8 mouse cellular contexts compared by ENCODE assay signal in the genomic region with DNA sequence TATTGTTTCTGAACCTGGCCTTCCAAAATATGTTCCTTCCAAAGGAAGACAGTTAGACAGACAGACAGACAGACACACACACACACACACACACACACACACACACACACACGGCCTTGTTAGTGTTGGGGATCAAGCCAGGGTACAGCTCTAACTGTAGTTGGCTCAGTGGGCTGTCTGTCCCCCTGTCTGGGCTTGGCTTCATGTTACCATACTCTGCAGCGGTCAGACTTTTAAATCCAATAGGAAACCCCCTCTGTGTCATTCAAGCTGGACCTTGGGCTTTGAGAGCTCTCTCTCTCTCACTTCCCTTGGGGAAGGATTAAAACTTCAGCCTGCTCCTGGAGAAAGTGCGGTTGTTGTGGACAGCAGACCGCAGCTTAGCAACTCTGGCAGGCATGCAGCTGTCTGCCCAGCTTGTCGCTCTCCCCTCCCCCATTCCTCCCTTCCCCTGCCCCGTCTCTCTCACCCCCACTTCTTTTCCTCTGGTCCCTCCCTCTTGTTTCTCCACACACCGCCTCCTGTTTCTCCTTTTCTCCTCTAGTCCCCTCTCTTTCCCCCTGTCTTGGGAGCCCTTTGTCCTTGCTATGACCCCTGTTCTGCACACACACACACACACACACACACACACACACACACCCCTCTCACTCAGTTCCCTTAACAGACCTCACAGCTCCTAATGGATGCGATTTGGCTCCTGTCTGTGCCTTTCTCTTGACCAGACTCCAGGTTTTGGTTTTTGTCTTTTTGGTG. TPM values are rescaled to one million over a fixed set of nuclear protein-coding genes. Genes with fewer than 3 reads are reported as not detected.
DNase-seq lines count a peak whose midpoint lies in the region; ATAC-seq lines count a peak whose summit lies in the region.

No protein-coding gene starts in this region.

- no peak overlapping the region for H3K4me3 ChIP-seq in kidney, embryonic 14.5 days (ENCODE audit: low read length)
- H3K4me3 ChIP-seq in forebrain, embryonic 16.5 days (replicated peaks; ENCODE audit: low read length) = no peak overlapping the region
- no peak overlapping the region for H3K4me3 ChIP-seq in hindbrain, embryonic 15.5 days
- H3K4me3 ChIP-seq in lung, embryonic 16.5 days (ENCODE audit: low read length) = no peak overlapping the region

- peaks cover 42% of the 10 kb centered on the region for H3K4me1 ChIP-seq in kidney, embryonic 14.5 days (ENCODE audit: control insufficient read depth, insufficient read depth, low read length)
- H3K4me1 ChIP-seq in forebrain, embryonic 16.5 days (replicated peaks; ENCODE audit: control insufficient read depth, insufficient read depth, low read length) = peaks cover 37% of the 10 kb centered on the region
- H3K4me1 ChIP-seq in hindbrain, embryonic 15.5 days (replicated peaks) = peaks cover 71% of the 10 kb centered on the region
- H3K4me1 ChIP-seq in lung, embryonic 16.5 days (replicated peaks; ENCODE audit: control insufficient read depth, insufficient read depth, low read length) = peaks cover 40% of the 10 kb centered on the region

- no peaks in the 10 kb centered on the region for H3K36me3 ChIP-seq in kidney, embryonic 14.5 days (ENCODE audit: control insufficient read depth, insufficient read depth, low read length)
- no peaks in the 10 kb centered on the region for H3K36me3 ChIP-seq in forebrain, embryonic 16.5 days (ENCODE audit: control insufficient read depth, insufficient read depth)
- no peaks in the 10 kb centered on the region for H3K36me3 ChIP-seq in hindbrain, embryonic 15.5 days
- H3K36me3 ChIP-seq in lung, embryonic 16.5 days (ENCODE audit: control insufficient read depth, insufficient read depth, low read length) = peaks cover 2% of the 10 kb centered on the region; the same call in 1 of the 2 replicates

- no peak for DNase-seq in kidney, adult 9 months
- peak; percentile 70 for DNase-seq in R1 (ENCODE audit: low read depth, low spot score)
- peak; percentile 92 for DNase-seq in retina, postnatal 1 day
- no peak for DNase-seq in cerebellum, adult 9-11 months

- H3K4me2 ChIP-seq in kidney, embryonic 14.5 days (replicated peaks; ENCODE audit: low read depth, low read length) = peak overlapping the region; percentile 11; the same call in 1 of the 2 replicates
- no peak overlapping the region for H3K4me2 ChIP-seq in forebrain, embryonic 16.5 days (ENCODE audit: low read length)
- peak overlapping the region; percentile 0; the same call in 1 of the 2 replicates for H3K4me2 ChIP-seq in hindbrain, embryonic 15.5 days
- H3K4me2 ChIP-seq in lung, embryonic 16.5 days (ENCODE audit: low read depth, low read length) = 0 out of 2 replicates have a peak overlapping the region, but pooled peaks have one; percentile 4

- ATAC-seq in kidney, embryonic 14.5 days (ENCODE audit: low FRiP score, low TSS enrichment) = peak; percentile 85
- ATAC-seq in forebrain, embryonic 16.5 days = peak; percentile 77
- peak; percentile 78 for ATAC-seq in hindbrain, embryonic 15.5 days (ENCODE audit: low FRiP score, low read depth)
- peak; percentile 82 for ATAC-seq in lung, embryonic 16.5 days (ENCODE audit: low read depth)

- no peak overlapping the region for H3K9ac ChIP-seq in kidney, embryonic 14.5 days (ENCODE audit: low read depth, low read length)
- peak overlapping the region; percentile 17; the same call in 1 of the 2 replicates for H3K9ac ChIP-seq in forebrain, embryonic 16.5 days (replicated peaks; ENCODE audit: low read depth, low read length)
- H3K9ac ChIP-seq in hindbrain, embryonic 15.5 days = 0 out of 2 replicates have a peak overlapping the region, but pooled peaks have one; percentile 7
- H3K9ac ChIP-seq in lung, embryonic 16.5 days (ENCODE audit: low read length) = no peak overlapping the region

- 2% methylated on average over 8 of the region's 8 CpGs for WGBS in kidney, embryonic 14.5 days
- under 1% methylated on average over 8 of the region's 8 CpGs for whole genome bisulfite sequencing in forebrain, embryonic 16.5 days
- WGBS in hindbrain, embryonic 15.5 days = 5% methylated on average over 8 of the region's 8 CpGs
- WGBS in lung, embryonic 16.5 days = 4% methylated on average over 8 of the region's 8 CpGs

- no peaks in the 10 kb centered on the region for H3K9me3 ChIP-seq in kidney, embryonic 14.5 days (ENCODE audit: control insufficient read depth, low read length)
- no peaks in the 10 kb centered on the region for H3K9me3 ChIP-seq in forebrain, embryonic 16.5 days (ENCODE audit: control insufficient read depth, low read length)
- H3K9me3 ChIP-seq in hindbrain, embryonic 15.5 days = no peaks in the 10 kb centered on the region
- H3K9me3 ChIP-seq in lung, embryonic 16.5 days (ENCODE audit: control insufficient read depth, low read length) = no peaks in the 10 kb centered on the region

- H3K27me3 ChIP-seq in kidney, embryonic 14.5 days (ENCODE audit: control insufficient read depth, insufficient read depth, low read length) = no peaks in the 10 kb centered on the region
- no peaks in the 10 kb centered on the region for H3K27me3 ChIP-seq in forebrain, embryonic 16.5 days (replicated peaks; ENCODE audit: control insufficient read depth, insufficient read depth, low read length)
- H3K27me3 ChIP-seq in hindbrain, embryonic 15.5 days = no peaks in the 10 kb centered on the region
- no peaks in the 10 kb centered on the region for H3K27me3 ChIP-seq in lung, embryonic 16.5 days (ENCODE audit: control insufficient read depth, insufficient read depth, low read depth, low read length)

- peak overlapping the region; percentile 76 for H3K27ac ChIP-seq in kidney, embryonic 14.5 days (ENCODE audit: low read depth, low read length)
- peak overlapping the region; percentile 87 for H3K27ac ChIP-seq in forebrain, embryonic 16.5 days (ENCODE audit: low read length)
- H3K27ac ChIP-seq in hindbrain, embryonic 15.5 days (replicated peaks) = peak overlapping the region; percentile 70
- H3K27ac ChIP-seq in lung, embryonic 16.5 days (ENCODE audit: low read length) = peak overlapping the region; percentile 43

RNA-seq across cellular contexts. Expression of a gene that starts 34.8 kb away (rescaled TPM):
- polyA plus RNA-seq in kidney, embryonic 14.5 days (2014; fragmentation: Nextera tagmentation; extraction: Ambion mirVana) = 10.8 and 15.4 TPM in 2 replicates
- 85.1 and 92.2 TPM in 2 replicates for polyA plus RNA-seq in forebrain, embryonic 16.5 days (2015; fragmentation: Nextera tagmentation; extraction: Ambion mirVana)
- polyA plus RNA-seq in hindbrain, embryonic 15.5 days (2015; fragmentation: Nextera tagmentation; extraction: Ambion mirVana) = 58.3 and 58.4 TPM in 2 replicates
- polyA plus RNA-seq in lung, embryonic 16.5 days (2015; fragmentation: Nextera tagmentation; extraction: Ambion mirVana) = 27.1 and 29.2 TPM in 2 replicates

RNA-seq across cellular contexts. Expression of a gene that starts 55.1 kb away (rescaled TPM):
- polyA plus RNA-seq in kidney, embryonic 14.5 days (2014; fragmentation: Nextera tagmentation; extraction: Ambion mirVana) = 124 and 166 TPM in 2 replicates
- 115 and 169 TPM in 2 replicates for polyA plus RNA-seq in forebrain, embryonic 16.5 days (2015; fragmentation: Nextera tagmentation; extraction: Ambion mirVana)
- polyA plus RNA-seq in hindbrain, embryonic 15.5 days (2015; fragmentation: Nextera tagmentation; extraction: Ambion mirVana) = 75.9 and 94.1 TPM in 2 replicates
- 147 and 155 TPM in 2 replicates for polyA plus RNA-seq in lung, embryonic 16.5 days (2015; fragmentation: Nextera tagmentation; extraction: Ambion mirVana)

Comparison
In these comparisons a context has a peak if more than half of its experiments do, and no peak if none do; other contexts are left out.
1. H3K9ac ChIP-seq: peak in forebrain, embryonic 16.5 days (single experiment) and hindbrain, embryonic 15.5 days (single experiment); none in kidney, embryonic 14.5 days (single experiment) and lung, embryonic 16.5 days (single experiment).
2. DNase-seq: peak in R1 (single experiment) and retina, postnatal 1 day (single experiment); none in kidney, adult 9 months (single experiment) and cerebellum, adult 9-11 months (single experiment).
3. Peak in every context shown above with its lines, with median percentiles within 50 percentile points of each other: ATAC-seq and H3K27ac ChIP-seq.